Mouse (Mus musculus): ENCODE measurements around the gene Il9r. TPM values are rescaled to one million over a fixed set of nuclear protein-coding genes. Genes with fewer than 3 reads are reported as not detected.
"Not testable (repeated sequence)": the region's sequence is repeated elsewhere in the genome, so short reads cannot be mapped to it uniquely, and the experiment has no call there.

Il9r gene
- polyA plus RNA-seq, 2 experiments from 2014 or later: 5.8 to 10.0 TPM

- peak; percentile 95 for ATAC-seq
Observed at GRCm38 (mm10) chr11:32226124-32226871, 26.2 kb upstream of the Il9r start, which contains the start of gene Mpg. Gene Mpg (plus strand): TSS chr11:32226505.

- no peak for ATAC-seq
Observed at GRCm38 (mm10) chr11:32225222-32226104, 25.4 kb upstream of the Il9r start.

GRCm38 (mm10) chr11:32224468-32225139 is 24.5 kb upstream of the Il9r start:
- no peak for ATAC-seq

- no peak for ATAC-seq
Observed at GRCm38 (mm10) chr11:32223297-32223967, 23.4 kb upstream of the Il9r start.

- peak; percentile 30 for ATAC-seq
Observed at GRCm38 (mm10) chr11:32222570-32223194, 22.6 kb upstream of the Il9r start.

- ATAC-seq: no peak
Observed at GRCm38 (mm10) chr11:32221951-32222409, 21.9 kb upstream of the Il9r start, which contains the start of gene Rhbdf1. Gene Rhbdf1 (minus strand): TSS chr11:32222300.

- no peak for ATAC-seq
Observed at GRCm38 (mm10) chr11:32221225-32221950, 21.3 kb upstream of the Il9r start.

- ATAC-seq: no peak
Observed at GRCm38 (mm10) chr11:32220607-32221224, 20.6 kb upstream of the Il9r start.

- no peak for ATAC-seq
Observed at GRCm38 (mm10) chr11:32219287-32219686, 19.2 kb upstream of the Il9r start.

- ATAC-seq: no peak
Observed at GRCm38 (mm10) chr11:32218501-32219050, 18.5 kb upstream of the Il9r start.

- peak; percentile 79 for ATAC-seq
Observed at GRCm38 (mm10) chr11:32216851-32217250, 16.8 kb upstream of the Il9r start.

- ATAC-seq: no peak
Observed at GRCm38 (mm10) chr11:32215372-32216162, 15.5 kb upstream of the Il9r start.

- ATAC-seq: no peak
Observed at GRCm38 (mm10) chr11:32210623-32211022, 10.5 kb upstream of the Il9r start.

GRCm38 (mm10) chr11:32205058-32205873 is 5.2 kb upstream of the Il9r start, which contains the start of gene Snrnp25:
Gene Snrnp25 (plus strand): TSS chr11:32205415.
- ATAC-seq: peak; percentile 99

- ATAC-seq: no peak
Observed at GRCm38 (mm10) chr11:32201922-32202685, 2.0 kb upstream of the Il9r start.

- not testable (repeated sequence) for ATAC-seq
Observed at GRCm38 (mm10) chr11:32200992-32201391, 913 bp upstream of the Il9r start.

GRCm38 (mm10) chr11:32199230-32199629 is 849 bp downstream of the Il9r start:
- ATAC-seq: no peak

Measured in CD4-positive, CD25-positive, alpha-beta regulatory T cell, adult 4 months (primary cell).